Mouse (Mus musculus) neutrophil, adult 5-6 weeks (primary cell): ENCODE results near the gene Kcnk4. TPM values are rescaled to one million over a fixed set of nuclear protein-coding genes. Genes with fewer than 3 reads are reported as not detected.

Source experiments
- ATAC-seq: fragments of 151-379, 151-347 bp; 2 replicates; pipeline ENCODE4 v1.8.0; 2017; ENCODE audit warnings: mild to moderate bottlenecking, moderate TSS enrichment; ENCODE audit not compliant: insufficient number of reproducible peaks, poor library complexity, low FRiP score, severe bottlenecking; ENCODE audit errors: extremely low read depth
- total RNA-seq: library from RNA; stranded (forward); fragments of 200-1000 nt; gene quantifications from 2 replicates; pipeline ENCODE4 v1.2.3, GENCODE M21; 2017

Gene Kcnk4
- total RNA-seq, result not detected in 2 replicates

DNA sequence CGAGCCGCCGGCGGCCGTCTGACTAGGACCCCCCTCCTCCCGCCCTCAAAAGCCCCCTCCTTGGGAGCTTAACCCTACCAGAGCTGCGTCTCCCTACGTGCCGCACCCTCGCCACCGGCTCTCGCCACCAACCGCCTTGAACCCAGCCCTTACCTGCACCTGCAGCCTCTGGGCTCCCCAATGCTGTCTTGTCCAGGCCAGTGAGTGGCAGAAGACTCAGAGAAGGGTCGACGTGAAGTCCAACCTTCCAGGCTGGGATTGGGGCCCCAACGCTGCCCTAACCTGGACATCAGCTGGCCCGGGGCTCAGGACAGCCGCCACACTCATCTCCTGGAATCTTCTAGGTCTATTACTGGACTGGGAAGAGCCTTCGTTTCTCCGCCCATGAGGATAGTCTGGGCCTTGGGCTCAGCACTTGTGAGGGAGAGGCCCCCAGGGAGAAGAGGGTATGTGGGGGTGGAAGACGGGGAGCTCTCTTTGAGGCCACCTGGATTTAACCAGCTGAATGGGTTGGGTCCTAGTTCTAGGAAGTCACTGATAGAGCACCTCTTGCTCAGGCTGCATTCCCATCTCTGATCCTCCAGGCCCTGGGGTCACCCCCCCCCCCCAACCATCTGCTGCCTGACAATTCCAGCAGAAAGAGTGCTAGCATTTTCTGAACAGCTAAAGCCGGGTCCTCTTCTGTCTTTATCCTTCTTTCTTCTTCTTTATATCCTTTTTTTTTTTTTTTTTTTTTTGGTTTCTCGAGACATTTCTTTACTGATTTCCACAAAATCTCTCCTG, at the start of gene Kcnk4:
Gene Kcnk4, minus strand, starts transcription at position 321 of the 783 bp plus-strand sequence.
- no peak for ATAC-seq

GRCm38 (mm10) chr19:6983621-6984020, 49.3 kb upstream of the Kcnk4 start:
- ATAC-seq, result no peak

DNA sequence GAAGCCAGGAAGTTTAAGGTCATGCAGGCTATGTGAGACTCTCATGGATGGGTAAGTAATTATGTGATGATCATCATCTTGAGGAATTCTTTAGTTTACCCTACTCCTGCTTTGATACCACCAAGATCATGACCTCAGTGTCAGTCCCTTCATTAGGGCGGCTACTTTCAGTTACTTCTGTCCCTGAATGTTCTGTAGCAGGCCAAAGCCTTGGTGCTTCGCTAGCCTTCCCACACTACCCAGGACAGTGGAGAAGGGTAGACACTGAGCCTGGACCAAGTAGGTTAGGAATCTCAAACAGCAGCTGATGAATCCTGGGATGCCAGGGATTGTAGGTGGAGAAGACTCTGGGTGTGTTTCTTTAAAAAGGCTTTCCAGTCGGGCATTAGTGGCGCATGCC, 47.1 kb upstream of the Kcnk4 start:
- no peak for ATAC-seq

DNA sequence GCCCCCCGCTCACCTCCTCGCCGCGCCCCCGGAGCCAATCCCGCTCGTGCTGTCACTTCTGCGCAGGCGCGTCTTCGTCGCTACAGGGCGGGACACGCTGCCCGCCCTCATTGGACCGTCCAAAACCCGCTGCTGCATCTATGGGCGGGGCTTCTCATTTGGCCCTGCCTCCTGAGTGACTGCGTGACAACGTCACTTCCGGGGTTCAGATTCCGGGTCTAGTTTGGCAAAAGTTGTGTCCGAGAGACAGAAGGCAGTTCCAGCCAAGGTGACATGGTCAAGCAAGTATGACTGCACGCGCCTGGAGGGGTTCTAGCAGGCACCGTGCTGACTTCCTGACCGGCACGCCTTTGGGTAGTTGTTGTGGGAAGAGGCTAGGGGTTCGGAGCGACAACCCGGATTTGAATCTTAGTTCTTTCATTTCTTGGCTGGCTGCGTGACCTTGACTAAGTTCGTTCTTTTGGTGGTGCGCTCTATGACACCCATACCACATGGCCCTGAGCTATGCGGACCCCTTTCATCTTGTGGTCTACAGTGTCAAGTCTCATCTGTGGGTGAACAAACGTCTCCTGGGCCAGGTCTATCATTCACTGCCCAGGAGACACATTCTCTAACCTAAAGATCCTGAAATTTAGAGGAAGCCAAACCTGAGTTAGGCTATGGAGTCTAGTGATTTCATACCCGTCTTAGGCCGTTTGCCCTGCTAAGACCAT, 46.2 kb upstream of the Kcnk4 start, which contains the start of gene Fkbp2:
Gene Fkbp2, minus strand, starts transcription at position 121 of the 713 bp plus-strand sequence.
- ATAC-seq, result peak; percentile 69

- ATAC-seq, result peak; percentile 81
Observed at GRCm38 (mm10) chr19:6979486-6980380, 45.4 kb upstream of the Kcnk4 start.

GRCm38 (mm10) chr19:6979001-6979479, 44.7 kb upstream of the Kcnk4 start:
- ATAC-seq, result no peak

DNA sequence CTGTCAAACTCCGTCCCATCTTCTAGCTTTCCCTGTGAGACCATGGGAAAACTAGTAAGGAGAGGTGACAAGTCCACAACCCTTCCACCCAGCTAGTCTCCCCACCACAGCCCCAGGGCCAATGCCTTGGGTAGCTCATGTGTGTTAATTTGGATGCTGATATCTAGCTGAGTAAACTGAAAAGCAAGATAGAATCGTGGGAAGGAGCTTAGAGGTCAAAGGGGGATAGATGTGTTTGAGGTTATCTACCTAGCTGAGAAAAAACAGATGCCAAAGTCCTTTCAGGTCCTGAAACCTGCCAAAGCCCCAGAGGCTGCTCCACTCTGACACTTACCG, 44.3 kb upstream of the Kcnk4 start:
- no peak for ATAC-seq

DNA sequence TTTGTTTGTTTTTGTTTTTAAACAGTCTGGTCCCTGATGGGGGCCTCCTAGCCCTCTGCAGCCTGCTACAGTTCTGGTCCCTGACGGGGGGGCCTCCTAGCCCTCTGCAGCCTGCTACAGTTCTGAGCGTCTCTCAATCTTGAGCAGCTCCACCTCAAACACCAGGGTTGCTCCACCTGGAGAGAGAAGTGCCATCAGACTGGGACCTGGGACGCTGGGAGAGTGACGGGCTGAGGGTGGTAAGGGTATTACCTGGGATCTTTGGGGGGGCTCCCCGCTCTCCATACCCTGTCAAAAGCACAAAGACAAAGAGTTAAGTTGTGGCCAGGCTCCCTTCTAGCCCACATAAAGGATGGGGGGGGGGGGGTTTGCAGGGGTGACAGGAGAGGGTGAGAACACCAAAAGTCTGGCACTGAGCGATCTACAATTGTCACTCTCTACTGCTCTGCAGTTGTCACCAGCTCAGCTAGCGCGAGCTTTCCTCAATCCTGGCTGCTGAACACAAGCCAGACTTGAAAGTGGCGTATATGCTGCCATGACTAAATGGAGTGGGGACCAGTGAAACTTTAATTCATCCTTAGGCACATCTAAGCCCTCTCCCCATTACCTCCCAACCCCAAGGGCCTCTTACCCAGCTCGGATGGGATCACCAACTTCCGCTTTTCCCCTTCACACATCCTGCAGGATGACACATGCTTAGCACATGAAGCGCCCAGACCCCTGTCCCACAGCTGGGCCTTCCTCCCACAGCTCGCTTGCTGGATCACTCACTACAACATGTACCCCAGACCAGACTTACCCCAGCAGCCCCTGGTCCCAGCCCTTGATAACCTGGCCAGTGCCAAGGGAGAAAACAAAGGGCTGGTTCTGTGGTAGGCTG, 43.7 kb upstream of the Kcnk4 start:
- ATAC-seq, result no peak

GRCm38 (mm10) chr19:6975537-6976521, 41.5 kb upstream of the Kcnk4 start, which contains the start of gene Plcb3:
Gene Plcb3 (minus strand): TSS chr19:6976470.
- no peak for ATAC-seq

DNA sequence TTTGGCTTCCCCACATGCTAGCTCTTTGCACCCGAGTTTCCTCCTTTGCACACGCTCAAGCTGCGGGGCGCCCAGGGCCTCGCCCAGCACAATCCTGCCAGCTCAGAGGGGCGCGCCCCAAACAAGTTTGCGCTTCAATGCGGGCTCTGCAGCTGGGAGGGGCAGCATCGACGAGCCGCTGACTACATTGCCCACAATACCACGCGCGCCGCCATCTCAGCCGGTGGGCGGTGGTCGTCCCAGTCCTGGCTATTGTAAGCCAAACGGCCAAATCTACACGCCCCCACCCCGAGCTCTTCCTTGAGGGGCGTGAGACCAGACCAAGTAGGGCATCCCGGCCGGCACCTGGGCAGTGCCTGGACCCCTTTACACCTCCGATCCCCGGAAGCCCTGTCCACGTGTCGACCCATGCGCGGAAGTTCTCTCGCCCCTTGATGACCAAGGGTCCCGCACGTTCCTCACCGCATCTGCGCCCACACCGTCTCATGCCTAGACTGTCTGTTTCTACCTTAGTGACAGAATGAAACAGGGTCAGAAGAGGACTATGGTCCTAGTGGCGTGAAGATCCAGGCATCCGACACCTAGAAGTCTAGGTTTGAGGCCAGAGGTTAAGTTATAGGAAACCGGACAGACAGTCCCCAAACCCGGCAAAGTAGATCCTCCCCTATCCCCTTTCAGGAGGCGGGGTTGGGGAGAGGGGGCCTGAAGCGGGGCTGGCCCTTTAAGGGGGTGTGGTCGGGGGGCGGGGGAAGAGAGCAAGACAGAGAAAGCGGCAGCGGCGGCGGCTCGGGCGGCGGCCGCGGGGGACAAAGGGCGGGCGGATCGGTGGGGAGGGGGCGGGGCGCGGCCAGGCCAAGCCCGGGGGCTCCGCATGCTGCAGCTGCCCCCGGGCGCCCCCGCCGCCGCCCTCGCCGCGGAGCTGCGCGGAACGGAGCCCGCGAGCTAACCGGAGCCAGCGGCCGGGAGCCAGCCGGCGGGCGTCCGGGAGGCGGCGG, 40.2 kb upstream of the Kcnk4 start, which contains the start of gene Ppp1r14b:
Gene Ppp1r14b, plus strand, starts transcription at position 758 of the 995 bp plus-strand sequence.
- ATAC-seq, result peak; percentile 60

DNA sequence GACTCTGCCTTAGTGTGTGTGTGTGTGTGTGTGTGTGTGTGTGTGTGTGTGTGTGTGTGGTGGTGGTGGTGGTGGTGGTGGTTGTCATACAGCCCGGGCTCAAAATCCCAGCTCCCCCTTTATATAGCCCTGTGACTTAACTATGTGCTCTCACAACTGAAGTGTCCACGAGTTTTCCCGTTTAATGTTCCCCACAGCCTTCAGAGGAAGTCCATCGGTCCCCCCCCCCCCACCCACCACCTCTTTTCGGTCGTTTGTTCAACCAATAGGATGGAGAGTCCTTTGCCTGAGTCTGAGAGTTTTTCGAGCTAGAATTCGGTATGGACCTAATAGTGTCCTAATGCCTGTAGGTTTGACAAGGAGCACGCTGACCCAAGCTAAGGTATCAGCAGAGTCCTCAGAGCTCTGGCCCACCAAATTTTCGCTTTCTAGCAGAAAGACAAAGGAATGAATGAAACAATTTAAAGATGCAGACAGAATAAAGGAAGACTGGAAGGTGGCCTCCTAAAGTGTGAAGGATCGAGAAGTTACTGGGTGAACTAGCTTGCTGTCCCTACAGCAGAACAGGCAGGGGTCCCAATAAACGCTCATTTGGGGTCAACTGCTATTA, 39.4 kb upstream of the Kcnk4 start:
- no peak for ATAC-seq

GRCm38 (mm10) chr19:6972247-6972917, 38.1 kb upstream of the Kcnk4 start:
- ATAC-seq, result no peak

DNA sequence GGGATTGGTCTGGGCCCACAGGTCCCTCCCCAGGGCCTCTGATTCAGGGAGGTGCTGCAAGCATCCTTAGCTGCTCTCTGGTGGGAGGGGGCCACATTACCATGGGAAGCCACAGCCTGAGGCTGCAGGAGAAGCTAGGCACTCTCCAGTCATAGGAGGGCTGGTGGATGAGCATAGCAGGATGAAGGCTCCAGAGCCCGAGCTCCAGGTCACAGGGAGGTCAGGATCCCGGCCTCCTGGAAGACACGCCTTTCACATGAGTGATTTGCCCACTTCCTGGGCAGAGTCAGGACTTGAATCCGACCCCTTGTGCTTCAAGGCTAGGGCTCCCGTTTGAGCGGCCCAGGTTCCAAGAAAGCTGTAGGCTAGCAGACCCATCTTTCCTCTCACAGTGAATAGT, 37.3 kb upstream of the Kcnk4 start:
- ATAC-seq, result no peak

GRCm38 (mm10) chr19:6970460-6971085, 36.3 kb upstream of the Kcnk4 start:
- ATAC-seq, result no peak
